Mouse (Mus musculus) heart, adult 2 months (tissue): Measurements from ENCODE around the gene Tpgs1.

Experiments used
- CTCF ChIP-seq: fragments of 200-600 bp; IDR thresholded peaks from 2 replicates; pipeline ENCODE4 v1.8.1; 2022; ENCODE audit warnings: antibody characterized with exemption, mild to moderate bottlenecking, moderate library complexity
- EP300 ChIP-seq: fragments of 200-500 bp; IDR thresholded peaks from 2 replicates; pipeline ENCODE4 v1.6.1; 2011; ENCODE audit warnings: low read depth, low read length, control low read depth; ENCODE audit not compliant: insufficient read depth

- TF ChIP-seq CTCF, result no peak
- no peak for TF ChIP-seq EP300
These were observed 40.1 kb downstream of the Tpgs1 start for GRCm38 (mm10) chr10:79709307-79709706.
